Mouse (Mus musculus) gastrocnemius, adult 2 months (tissue): Measurements from ENCODE around the gene Gnptab. TPM values are rescaled to one million over a fixed set of nuclear protein-coding genes. Genes with fewer than 3 reads are reported as not detected.

Source experiments
- DNase-seq: peaks from one replicate; pipeline ENCODE4 v3.0.0; 2022
- H3K27ac ChIP-seq: fragments of 200-600 bp; 2 replicates; pipeline ENCODE4 v1.8.1; 2022; ENCODE audit warnings: mild to moderate bottlenecking
- H3K4me3 ChIP-seq: fragments of 200-600 bp; 2 replicates; pipeline ENCODE4 v1.8.1; 2022; ENCODE audit warnings: mild to moderate bottlenecking, moderate library complexity
- CTCF ChIP-seq: fragments of 200-600 bp; IDR thresholded peaks from 2 replicates; pipeline ENCODE4 v1.8.1; 2022; ENCODE audit warnings: antibody characterized with exemption, mild to moderate bottlenecking, moderate library complexity
- intact Hi-C: fragments of 180-260 bp; cut with DNase I; formaldehyde crosslinking; loops from one replicate; pipeline ENCODE4 v1.15.1; 2025
- long read RNA-seq, 2 experiments: library from polyadenylated mRNA; stranded (forward); transcript quantifications; one replicate each; pipeline ENCODE4 v2.0.0; 2021
- total RNA-seq, 2 experiments: library from RNA; stranded (reverse); gene quantifications; 2 replicates each; pipeline ENCODE4 v1.2.3; 2021

Gnptab gene
- total RNA-seq, result 10 to 100 TPM; 14.7 to 15.3 TPM
- long read RNA-seq, experiment 1, full-length matches to known transcripts, result 11 of 24 reads
- long read RNA-seq, experiment 1, partial matches to known transcripts, result 5 of 24 reads
- long read RNA-seq, experiment 1, other reads (novel, unspliced or antisense), result 8 of 24 reads
- long read RNA-seq, experiment 2, full-length matches to known transcripts, result 11 of 17 reads
- long read RNA-seq, experiment 2, partial matches to known transcripts, result 1 of 17 reads
- long read RNA-seq, experiment 2, other reads (novel, unspliced or antisense), result 5 of 17 reads

DNA sequence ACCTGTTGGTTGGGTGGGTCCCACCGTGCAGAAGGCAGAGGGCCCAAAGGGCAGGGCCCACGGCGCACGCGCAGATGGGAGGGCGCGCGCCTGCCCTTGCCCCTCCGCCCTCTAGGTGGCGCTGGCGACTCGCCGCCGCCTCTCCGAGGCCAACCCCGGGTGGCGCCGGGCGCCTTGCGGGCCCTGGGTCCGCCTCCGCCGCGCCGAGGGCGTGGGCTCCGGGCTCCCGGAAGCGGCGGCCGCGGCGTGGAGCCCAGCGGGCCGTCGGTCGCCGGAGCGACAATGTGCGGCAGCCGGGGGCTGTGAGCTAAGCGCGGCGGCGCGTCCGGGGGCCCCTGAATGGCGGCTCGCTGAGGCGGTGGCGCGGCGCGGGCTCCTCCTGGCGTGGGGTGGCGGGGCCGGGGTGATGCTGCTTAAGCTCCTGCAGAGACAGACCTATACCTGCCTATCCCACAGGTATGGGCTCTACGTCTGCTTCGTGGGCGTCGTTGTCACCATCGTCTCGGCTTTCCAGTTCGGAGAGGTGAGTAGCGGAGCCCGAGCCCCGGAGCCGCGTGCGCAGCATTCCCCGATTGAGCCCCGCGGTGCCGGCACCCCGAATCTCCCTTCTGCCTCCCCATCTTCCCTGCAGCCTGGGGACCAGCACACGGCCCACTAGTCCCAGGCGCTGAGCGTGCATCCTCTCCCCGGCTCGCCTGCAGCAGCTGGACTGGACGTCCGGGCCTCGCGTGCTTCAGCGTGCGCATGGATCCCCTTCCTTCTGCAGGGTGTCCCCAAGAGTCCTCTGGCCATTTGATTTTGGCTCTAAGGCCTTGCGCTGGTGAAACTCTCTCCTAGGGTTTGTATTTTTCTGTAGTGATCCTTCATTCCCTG is at the start of gene Gnptab, which contains the start of gene Dram1:
Gene Gnptab, plus strand, starts transcription at position 120 of the 873 bp plus-strand sequence.
Gene Dram1, minus strand, starts transcription at position 68 of the 873 bp plus-strand sequence.
- Histone ChIP-seq H3K4me3 (peak within 1 kb of the TSS; percentile 90), H3K27ac (peak within 1 kb of the TSS; percentile 90)
- intact Hi-C loops, result loop anchor here (5.0 kb wide), 1 partner anchor 353 kb away; the partner anchor contains the start of gene Arl1
- peak; percentile 96 for TF ChIP-seq CTCF
- DNase-seq, result peak; percentile 93

DNA sequence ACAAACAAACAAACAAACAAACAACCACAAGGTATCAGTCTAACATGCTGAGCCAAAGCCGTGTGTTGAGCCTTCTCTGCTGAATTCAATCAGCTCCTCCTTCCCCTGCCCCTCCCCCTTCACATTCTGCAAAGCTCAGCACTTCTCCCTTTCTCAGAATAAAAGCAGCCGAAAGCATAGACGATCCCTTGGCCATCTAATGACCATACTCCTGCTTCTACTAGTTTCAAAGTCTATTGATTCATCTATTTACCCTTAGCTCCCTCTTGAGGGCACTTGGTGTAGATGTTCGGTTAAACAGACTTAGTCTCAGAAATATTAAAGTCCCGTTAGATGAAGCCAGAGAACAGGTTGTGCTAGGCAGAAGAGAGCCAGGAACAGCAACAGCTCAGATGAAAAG is 48.2 kb upstream of the Gnptab start:
- Histone ChIP-seq H3K27ac (no peak overlapping the region), H3K4me3 (no peak overlapping the region)
- DNase-seq, result no peak
- intact Hi-C loops, result no loop called here
- peak; percentile 44 for TF ChIP-seq CTCF

DNA sequence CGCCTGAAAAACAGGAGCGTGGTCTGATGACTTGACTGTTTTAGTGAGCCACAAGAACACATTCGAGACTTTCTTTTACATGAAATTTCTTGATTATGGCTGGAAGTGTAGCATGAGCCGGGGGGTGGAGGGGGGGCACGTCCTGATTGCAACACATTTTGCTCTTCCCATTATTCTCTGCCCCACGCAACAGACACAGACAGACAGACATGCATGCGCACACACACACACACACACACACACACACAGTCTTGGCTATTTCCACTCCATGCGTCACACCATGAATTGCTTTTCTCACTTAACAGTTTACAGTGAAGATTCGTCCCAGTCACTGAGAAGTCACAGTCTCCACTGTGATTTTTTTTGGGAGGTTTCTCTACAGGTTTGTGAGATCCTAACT is 38.3 kb upstream of the Gnptab start:
- Histone ChIP-seq H3K27ac (no peak overlapping the region), H3K4me3 (no peak overlapping the region)
- intact Hi-C loops, result no loop called here
- no peak for TF ChIP-seq CTCF
- no peak for DNase-seq

DNA sequence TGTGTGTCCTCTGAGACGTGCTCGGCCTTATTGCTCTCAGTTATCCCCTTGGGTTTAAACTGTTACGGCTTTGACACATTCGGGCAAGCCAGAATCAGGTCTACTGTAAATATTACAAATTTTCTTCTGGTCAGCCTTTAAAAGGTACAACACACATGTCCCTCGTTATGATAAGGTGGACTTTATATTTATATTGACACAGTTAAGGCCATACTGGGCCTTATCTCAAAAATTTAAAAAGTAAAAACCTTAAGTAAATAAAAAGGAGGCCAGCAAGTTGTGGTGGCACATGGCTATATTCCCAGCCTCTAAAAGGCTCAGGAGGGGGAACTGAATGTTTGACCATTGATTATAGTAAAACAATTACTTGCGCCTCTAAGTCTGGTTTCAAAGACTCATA is 37.6 kb upstream of the Gnptab start:
- H3K27ac ChIP-seq, result no peak overlapping the region
- intact Hi-C loops, result no loop called here
- no peak for TF ChIP-seq CTCF
- H3K4me3 ChIP-seq, result no peak overlapping the region
- no peak for DNase-seq

DNA sequence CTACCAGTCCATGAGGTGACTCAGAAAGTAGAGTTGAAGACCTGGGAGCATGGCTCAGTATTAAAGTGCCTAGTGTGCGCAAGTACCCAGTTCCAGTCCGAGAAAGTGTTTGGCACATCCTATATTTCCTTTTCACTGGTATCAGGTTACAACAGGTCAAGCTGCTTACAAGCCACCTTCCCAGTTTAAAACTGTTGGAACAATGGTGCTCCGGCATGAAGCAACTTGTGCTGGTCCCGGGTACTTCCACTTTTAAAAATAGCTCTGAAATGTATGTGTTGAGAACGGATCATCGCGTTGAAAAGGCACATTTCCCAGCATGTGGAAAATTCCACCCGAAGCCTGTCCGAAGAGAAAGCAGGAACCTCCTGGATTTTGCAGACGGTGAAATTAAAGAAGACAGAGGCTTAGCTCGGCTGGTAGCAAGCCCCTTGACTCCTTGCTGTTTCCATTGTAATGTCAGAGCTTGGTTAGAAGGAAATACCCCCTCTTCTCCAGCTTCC is 33.0 kb upstream of the Gnptab start:
- Histone ChIP-seq H3K4me3 (peak overlapping the region; percentile 26), H3K27ac (peak overlapping the region; percentile 21; the same call in 1 of the 2 replicates)
- DNase-seq, result no peak
- no peak for TF ChIP-seq CTCF
- intact Hi-C loops, result no loop called here

DNA sequence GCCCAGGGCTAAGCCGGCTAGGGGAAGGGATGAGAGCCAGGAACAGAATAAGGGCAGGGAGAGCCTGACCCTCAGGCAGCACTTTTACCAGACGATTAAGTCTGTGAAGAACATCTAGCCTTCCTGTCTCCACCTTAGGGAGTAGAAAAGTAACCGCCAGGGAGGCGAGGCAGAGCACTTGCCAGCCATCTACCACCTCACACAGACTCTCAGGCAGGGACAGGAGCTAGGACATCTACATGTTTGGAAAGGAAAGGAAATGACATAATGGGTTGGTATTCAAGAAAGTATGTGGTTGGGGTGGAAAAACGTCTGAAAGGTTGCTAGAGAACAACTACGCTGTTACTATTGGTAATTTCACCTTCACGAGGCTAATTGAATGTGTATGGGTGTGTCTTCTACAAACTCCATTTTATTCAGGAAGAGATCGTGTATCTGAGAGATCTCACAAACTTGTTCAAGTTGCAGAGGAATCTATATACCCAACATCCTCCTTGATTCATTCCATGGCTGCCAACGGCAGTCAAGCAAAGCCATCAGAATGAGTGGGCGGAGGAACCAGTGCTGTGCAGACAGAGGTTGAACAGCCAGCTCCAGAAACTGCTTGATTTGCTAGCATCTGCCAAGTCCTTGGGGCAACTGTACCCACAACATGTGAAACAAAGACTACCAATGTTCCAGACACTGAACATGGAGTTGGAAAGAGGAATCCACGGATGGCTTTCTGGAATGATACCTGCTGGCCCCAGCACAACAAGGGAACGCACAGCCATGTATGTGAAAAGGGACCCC is 32.3 kb upstream of the Gnptab start:
- no peak for DNase-seq
- no peak for TF ChIP-seq CTCF
- intact Hi-C loops, result no loop called here
- Histone ChIP-seq H3K4me3 (peak overlapping the region; percentile 26), H3K27ac (peak overlapping the region; percentile 21; the same call in 1 of the 2 replicates)

DNA sequence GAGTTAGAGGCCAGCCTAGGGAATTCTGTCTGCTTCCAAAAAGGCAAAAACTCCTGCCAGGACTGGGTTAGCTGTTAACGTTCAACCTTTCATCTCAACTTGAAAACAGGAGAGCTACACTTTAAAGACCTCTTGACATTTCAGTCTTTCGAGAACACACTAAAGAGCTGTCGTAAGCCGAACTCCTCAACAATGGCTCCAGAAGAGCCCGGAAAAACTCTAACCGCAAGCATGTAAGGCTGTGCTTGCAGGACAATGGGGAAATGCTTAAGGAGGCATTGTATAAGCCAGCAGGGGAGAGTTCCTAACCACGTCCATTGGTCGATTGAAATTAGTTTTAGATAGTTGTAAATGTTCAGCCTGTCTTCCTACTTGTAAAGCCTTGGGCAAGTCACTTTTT is 29.1 kb upstream of the Gnptab start:
- H3K27ac ChIP-seq, result no peak overlapping the region
- intact Hi-C loops, result no loop called here
- TF ChIP-seq CTCF, result no peak
- H3K4me3 ChIP-seq, result no peak overlapping the region
- DNase-seq, result no peak

DNA sequence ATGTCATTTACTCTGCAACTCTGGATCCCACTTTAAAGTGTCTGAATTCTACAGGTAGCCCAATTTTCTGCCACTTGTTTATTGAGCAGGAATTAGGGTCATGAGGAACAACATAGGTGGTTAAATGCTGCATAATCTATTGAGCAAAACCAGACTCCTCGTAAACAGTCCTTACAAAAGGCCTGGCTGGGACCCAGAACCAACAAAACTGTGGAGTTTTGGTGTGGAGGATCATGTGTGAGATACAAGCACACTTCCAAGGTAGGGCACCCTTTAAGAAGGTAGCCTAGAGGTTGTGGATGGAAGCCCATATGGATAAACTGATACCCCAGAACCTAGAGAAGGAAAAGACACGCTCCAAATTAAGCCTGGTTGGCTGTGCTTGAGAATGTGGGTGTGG is 28.2 kb upstream of the Gnptab start:
- no peak for TF ChIP-seq CTCF

DNA sequence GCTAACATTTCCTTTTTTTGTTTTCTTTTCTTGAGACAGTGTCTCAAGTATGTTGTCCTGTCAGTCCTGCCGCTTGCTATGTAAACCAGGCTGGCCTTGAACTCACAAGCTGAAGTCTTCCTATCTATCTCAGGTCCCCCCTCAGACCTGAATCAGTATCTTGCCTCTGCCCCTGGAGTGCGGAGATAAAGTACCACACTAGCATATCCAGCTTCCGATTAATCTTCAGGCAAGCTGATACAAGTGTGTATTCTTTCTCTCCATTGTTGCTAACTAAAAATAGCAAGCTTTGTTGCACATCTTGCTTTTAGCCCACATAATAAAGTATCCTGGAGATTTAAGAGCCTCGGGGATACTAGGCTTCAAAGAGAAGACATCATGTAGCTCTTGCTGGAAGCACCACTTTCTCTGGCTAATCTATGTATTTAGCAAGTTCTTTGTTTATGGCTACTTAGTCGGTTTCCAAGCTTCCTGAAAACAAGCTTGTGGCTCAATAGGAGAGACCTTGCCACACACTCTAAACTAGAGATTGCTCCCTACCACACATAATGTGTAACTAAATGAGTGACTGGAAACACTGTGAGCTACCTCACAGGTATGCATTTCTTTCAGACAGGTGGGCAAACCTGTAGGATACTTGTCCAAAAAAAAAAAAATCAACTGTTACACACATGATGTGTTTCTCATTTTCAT is 27.4 kb upstream of the Gnptab start:
- DNase-seq, result no peak
- no peak overlapping the region for H3K4me3 ChIP-seq
- intact Hi-C loops, result no loop called here
- no peak overlapping the region for H3K27ac ChIP-seq
- no peak for TF ChIP-seq CTCF

More for the DNA sequence above, 28.2 kb upstream of the Gnptab start:
- intact Hi-C loops, result no loop called here
- DNase-seq, result no peak
- no peak overlapping the region for H3K27ac ChIP-seq
- no peak overlapping the region for H3K4me3 ChIP-seq

DNA sequence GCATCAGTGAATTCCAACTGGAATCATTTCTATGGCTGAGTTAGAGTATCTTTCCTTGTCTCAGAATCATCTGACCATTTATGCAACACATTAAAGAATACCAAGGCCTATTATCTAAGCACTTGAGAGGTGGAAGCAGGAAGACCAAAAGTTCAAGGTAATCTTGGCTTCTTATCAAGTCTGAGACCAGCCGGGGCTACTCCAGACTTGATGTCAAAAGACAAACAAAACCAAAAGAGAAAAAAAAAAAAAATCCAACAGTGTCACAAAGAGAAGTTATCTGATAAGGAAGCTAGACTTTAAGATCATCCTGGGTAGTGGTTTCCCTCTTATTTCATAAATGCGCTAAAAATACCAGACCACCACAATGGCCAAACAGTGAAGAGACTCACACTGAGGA is 26.4 kb upstream of the Gnptab start:
- no peak for TF ChIP-seq CTCF
- no peak for DNase-seq
- intact Hi-C loops, result no loop called here
- Histone ChIP-seq H3K27ac (no peak overlapping the region), H3K4me3 (no peak overlapping the region)

DNA sequence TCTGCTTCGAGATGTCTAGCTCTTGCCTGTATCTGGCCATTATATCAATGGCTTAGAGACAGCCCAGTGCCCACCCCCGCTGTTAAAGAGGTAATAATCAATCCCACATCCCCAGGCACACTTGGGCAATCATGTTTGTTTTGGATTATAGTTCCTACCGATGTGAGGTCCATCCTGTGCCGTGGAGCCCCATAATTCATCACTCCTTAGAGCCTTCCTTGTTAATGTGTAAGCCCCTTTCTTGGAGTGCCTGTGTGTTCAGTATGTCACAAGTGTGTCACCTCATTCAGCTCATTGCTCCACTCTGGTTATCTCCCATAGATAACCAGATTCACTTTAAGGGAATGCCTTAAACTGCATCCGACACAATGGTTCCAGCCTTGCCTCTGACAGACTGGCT is 24.3 kb upstream of the Gnptab start:
- no peak overlapping the region for H3K4me3 ChIP-seq
- no peak for TF ChIP-seq CTCF
- intact Hi-C loops, result no loop called here
- no peak overlapping the region for H3K27ac ChIP-seq
- no peak for DNase-seq
